Mouse (Mus musculus): ENCODE results near the gene Xrra1. TPM values are rescaled to one million over a fixed set of nuclear protein-coding genes. Genes with fewer than 3 reads are reported as not detected.
A peak's percentile ranks its signal among the peaks of the same experiment; 100 is the strongest.

Xrra1 gene
- polyA plus RNA-seq, 1 experiment from 2014 or later = 0.51 TPM

GRCm38 (mm10) chr7:99911038-99911437 lies 52.1 kb downstream of the Xrra1 start:
- H3K36me3 ChIP-seq = no peaks in the 10 kb centered on the region
- H3K27me3 ChIP-seq = peaks cover 6% of the 10 kb centered on the region; the same call in 1 of the 2 replicates
- no peak overlapping the region for H3K27ac ChIP-seq
- ATAC-seq (ENCODE audit: low FRiP score) = no peak
- WGBS = 84% methylated on average over 5 of the region's 5 CpGs
- H3K4me2 ChIP-seq = no peak overlapping the region
- H3K4me1 ChIP-seq (replicated peaks) = 0 out of 2 replicates have a peak, but pooled peaks cover 5% of the 10 kb centered on the region
- H3K9me3 ChIP-seq = no peaks in the 10 kb centered on the region; the same call in 1 of the 2 replicates
- H3K4me3 ChIP-seq = no peak overlapping the region
- no peak overlapping the region for H3K9ac ChIP-seq

DNA sequence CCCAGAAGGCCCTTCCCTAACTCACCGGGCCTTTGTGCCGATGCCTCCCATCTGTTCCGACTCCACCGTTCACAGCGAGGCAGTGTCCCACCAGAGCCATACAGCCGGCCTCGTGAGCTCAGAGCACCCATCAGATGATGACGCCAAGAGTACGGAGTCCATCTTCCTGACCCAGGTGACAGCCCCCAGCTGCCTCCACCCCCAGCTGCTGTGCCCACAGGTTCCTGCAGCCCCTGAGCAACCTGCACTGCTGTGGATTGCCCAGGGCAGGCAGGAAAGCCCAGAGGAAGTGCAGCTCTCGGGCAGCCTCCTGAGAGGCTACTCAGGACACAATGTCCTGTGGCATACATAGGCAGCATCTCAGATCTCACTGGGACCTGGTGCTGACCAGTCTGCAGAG lies 55.4 kb downstream of the Xrra1 start:
- no peak overlapping the region for H3K4me3 ChIP-seq
- H3K9me3 ChIP-seq = no peaks in the 10 kb centered on the region; the same call in 1 of the 2 replicates
- no peak overlapping the region for H3K9ac ChIP-seq
- H3K4me1 ChIP-seq (replicated peaks) = peaks cover 24% of the 10 kb centered on the region
- 88% methylated on average over 10 of the region's 10 CpGs for WGBS
- no peak overlapping the region for H3K4me2 ChIP-seq
- peaks cover 5% of the 10 kb centered on the region; the same call in 1 of the 2 replicates for H3K36me3 ChIP-seq
- H3K27me3 ChIP-seq = peaks cover 38% of the 10 kb centered on the region
- no peak for ATAC-seq (ENCODE audit: low FRiP score)
- no peak overlapping the region for H3K27ac ChIP-seq

GRCm38 (mm10) chr7:99915511-99915910 lies 56.6 kb downstream of the Xrra1 start:
- H3K4me3 ChIP-seq = no peak overlapping the region
- peaks cover 14% of the 10 kb centered on the region for H3K36me3 ChIP-seq
- WGBS = 89% methylated on average over 2 of the region's 2 CpGs
- H3K27me3 ChIP-seq = peaks cover 42% of the 10 kb centered on the region
- ATAC-seq (ENCODE audit: low FRiP score) = no peak
- no peak overlapping the region for H3K4me2 ChIP-seq
- no peak overlapping the region for H3K27ac ChIP-seq
- H3K9me3 ChIP-seq = no peaks in the 10 kb centered on the region; the same call in 1 of the 2 replicates
- peaks cover 24% of the 10 kb centered on the region for H3K4me1 ChIP-seq (replicated peaks)
- no peak overlapping the region for H3K9ac ChIP-seq

- Histone ChIP-seq H3K4me3 (peak overlapping the region; percentile 32), H3K27me3 (peaks cover 42% of the 10 kb centered on the region), H3K9me3 (no peaks in the 10 kb centered on the region), H3K27ac (no peak overlapping the region), H3K4me2 (peak overlapping the region; percentile 67), H3K4me1 (replicated peaks) (peaks cover 24% of the 10 kb centered on the region), H3K36me3 (peaks cover 19% of the 10 kb centered on the region), H3K9ac (peak overlapping the region; percentile 66)
- ATAC-seq (ENCODE audit: low FRiP score) = peak; percentile 62
- 7% methylated on average over 22 of the region's 22 CpGs for WGBS
These were observed 57.9 kb downstream of the Xrra1 start for GRCm38 (mm10) chr7:99916741-99917319.

GRCm38 (mm10) chr7:99917320-99917844 lies 58.5 kb downstream of the Xrra1 start:
- Histone ChIP-seq H3K27ac (no peak overlapping the region), H3K27me3 (peaks cover 42% of the 10 kb centered on the region), H3K36me3 (peaks cover 22% of the 10 kb centered on the region), H3K4me2 (peak overlapping the region; percentile 67), H3K4me3 (peak overlapping the region; percentile 32), H3K4me1 (replicated peaks) (peaks cover 24% of the 10 kb centered on the region), H3K9me3 (no peaks in the 10 kb centered on the region), H3K9ac (peak overlapping the region; percentile 66)
- WGBS = 1% methylated on average over 36 of the region's 36 CpGs
- peak; percentile 75 for ATAC-seq (ENCODE audit: low FRiP score)

GRCm38 (mm10) chr7:99919164-99919563 lies 60.2 kb downstream of the Xrra1 start:
- Histone ChIP-seq H3K4me2 (no peak overlapping the region), H3K36me3 (peaks cover 38% of the 10 kb centered on the region), H3K27me3 (peaks cover 42% of the 10 kb centered on the region), H3K9me3 (no peaks in the 10 kb centered on the region), H3K4me3 (no peak overlapping the region), H3K9ac (no peak overlapping the region), H3K4me1 (replicated peaks) (peaks cover 19% of the 10 kb centered on the region), H3K27ac (no peak overlapping the region)
- WGBS = 94% methylated on average over 2 of the region's 2 CpGs
- ATAC-seq (ENCODE audit: low FRiP score) = no peak

DNA sequence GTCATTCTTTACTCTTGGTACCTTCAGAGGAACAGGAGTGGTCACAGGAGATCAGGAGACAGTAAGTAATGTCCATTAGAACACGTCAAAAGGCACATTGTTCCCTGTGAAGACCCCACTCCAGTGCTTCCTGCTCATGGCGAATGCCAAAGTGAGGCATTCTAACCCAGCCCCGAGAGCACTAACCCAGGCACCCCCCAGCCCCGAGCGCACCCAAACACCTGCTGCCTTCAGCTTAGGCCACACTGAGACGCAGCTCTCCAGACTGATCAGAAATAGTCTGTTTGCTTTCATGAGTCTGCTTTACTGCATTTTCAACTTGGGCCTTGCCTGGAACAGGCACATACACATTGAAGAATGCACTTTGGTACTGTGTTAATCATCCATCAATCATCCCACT lies 61.1 kb downstream of the Xrra1 start:
- peaks cover 42% of the 10 kb centered on the region for H3K27me3 ChIP-seq
- H3K27ac ChIP-seq = no peak overlapping the region
- H3K36me3 ChIP-seq = peaks cover 46% of the 10 kb centered on the region
- H3K9ac ChIP-seq = no peak overlapping the region
- H3K4me3 ChIP-seq = no peak overlapping the region
- no peak for ATAC-seq (ENCODE audit: low FRiP score)
- no peaks in the 10 kb centered on the region for H3K9me3 ChIP-seq
- H3K4me2 ChIP-seq = no peak overlapping the region
- peaks cover 19% of the 10 kb centered on the region for H3K4me1 ChIP-seq (replicated peaks)
- 93% methylated on average over 6 of the region's 6 CpGs for WGBS

DNA sequence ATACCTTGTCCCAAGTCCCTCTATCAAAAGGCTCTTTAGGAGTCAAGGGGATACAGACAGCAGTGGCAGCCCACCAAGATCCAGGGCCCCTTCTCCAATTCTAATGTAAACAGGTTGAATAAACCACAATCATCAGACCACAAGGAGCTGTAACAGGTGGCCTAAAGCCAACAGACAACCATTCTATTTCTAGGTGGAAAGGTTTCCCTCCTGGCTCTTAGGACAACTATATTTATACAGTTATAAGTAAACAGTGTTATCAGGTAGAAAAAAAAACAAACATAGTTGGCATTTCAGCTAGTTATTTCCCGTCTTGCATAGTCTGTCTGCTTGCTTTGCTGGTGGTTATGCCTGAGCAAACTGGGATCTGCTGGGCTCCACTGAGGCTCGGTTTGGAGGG lies 61.5 kb downstream of the Xrra1 start:
- Histone ChIP-seq H3K9ac (no peak overlapping the region), H3K27ac (no peak overlapping the region), H3K27me3 (peaks cover 41% of the 10 kb centered on the region), H3K36me3 (peaks cover 50% of the 10 kb centered on the region), H3K9me3 (no peaks in the 10 kb centered on the region), H3K4me1 (replicated peaks) (peaks cover 19% of the 10 kb centered on the region), H3K4me3 (no peak overlapping the region), H3K4me2 (no peak overlapping the region)
- no peak for ATAC-seq (ENCODE audit: low FRiP score)
- 82% methylated on average over 2 of the region's 2 CpGs for WGBS

DNA sequence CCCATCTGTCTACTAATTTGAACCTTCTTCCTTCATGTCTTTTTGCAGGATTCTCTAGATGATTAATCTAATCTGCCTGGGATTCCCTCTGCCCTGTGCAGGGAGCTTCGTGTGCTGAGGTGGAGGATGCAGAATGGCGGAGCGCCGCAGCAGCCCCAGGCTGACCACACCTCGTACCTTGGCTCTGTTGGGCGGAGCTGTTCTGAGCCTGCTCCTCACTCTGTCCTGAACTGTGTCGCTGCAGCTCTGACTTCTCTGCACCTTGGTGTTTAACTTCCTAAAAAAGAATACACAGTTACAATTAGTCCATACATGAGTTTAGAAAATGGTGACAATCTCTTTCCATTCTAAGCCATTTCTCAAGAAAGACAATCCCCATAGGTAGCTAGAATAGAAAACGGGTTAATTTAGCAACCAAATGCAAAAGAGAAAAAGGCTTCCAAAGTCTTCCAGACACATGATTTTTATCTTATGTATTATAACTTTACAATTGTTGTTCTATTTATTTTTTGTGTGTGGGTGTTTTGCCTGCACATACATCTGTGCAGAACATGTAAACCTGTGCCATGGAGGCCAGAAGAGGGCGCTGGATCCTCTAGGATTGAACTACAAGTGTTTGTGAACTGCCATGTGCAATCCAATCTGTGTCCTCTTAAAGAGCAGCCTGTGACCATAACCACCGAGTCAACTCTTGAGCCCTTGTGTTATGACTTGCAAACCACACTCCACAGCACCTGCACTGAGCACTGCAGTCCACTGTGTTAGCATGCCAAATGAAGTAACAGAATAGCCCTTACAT lies 68.2 kb downstream of the Xrra1 start:
- WGBS = 80% methylated on average over 10 of the region's 10 CpGs
- Histone ChIP-seq H3K9me3 (no peaks in the 10 kb centered on the region), H3K4me1 (replicated peaks) (no peaks in the 10 kb centered on the region), H3K36me3 (peaks cover 56% of the 10 kb centered on the region), H3K9ac (no peak overlapping the region), H3K27me3 (no peaks in the 10 kb centered on the region), H3K4me2 (no peak overlapping the region), H3K4me3 (no peak overlapping the region), H3K27ac (no peak overlapping the region)
- no peak for ATAC-seq (ENCODE audit: low FRiP score)

DNA sequence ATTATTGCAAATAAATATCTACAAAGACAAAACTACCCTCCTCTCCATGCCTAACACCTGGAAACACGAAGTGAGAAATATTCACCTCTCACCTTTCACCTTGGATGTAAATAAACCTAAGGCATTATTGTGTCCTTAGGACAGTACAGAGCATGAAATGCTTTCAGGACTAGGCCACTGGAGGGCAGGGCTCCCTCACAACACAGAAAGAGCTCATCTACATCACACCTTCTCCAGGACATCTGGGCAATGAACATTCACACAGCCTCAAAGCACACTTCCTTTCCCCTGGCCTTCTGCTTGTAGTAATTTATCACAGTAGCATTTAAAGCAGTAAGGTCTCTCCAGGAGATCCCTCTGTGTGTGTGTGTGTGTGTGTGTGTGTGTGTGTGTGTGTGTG lies 76.8 kb downstream of the Xrra1 start:
- Histone ChIP-seq H3K4me2 (no peak overlapping the region), H3K9ac (no peak overlapping the region), H3K9me3 (no peaks in the 10 kb centered on the region), H3K4me1 (replicated peaks) (no peaks in the 10 kb centered on the region), H3K4me3 (no peak overlapping the region), H3K36me3 (peaks cover 52% of the 10 kb centered on the region), H3K27me3 (no peaks in the 10 kb centered on the region), H3K27ac (no peak overlapping the region)
- WGBS = 93% methylated on average over 1 of the region's 1 CpGs
- no peak for ATAC-seq (ENCODE audit: low FRiP score)

DNA sequence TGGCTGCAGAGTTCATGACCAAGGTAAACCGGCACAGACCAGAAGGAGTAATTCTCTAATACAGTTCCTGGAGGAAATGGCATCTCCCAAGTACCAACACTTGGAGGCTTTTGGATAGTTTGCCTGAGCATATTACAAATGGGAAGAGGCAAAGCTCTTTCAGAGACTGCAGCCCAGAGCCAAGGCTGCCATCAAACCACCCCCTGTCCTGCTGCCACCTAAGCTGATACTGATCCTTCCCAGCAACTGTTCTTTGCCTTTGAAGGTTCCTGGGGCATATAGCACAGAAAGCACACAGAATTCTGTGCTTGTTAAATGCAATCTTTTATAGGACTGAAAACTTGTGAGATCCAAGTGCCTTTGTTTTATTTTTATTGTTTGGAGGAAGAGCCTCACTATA lies 81.8 kb downstream of the Xrra1 start:
- H3K36me3 ChIP-seq = peaks cover 62% of the 10 kb centered on the region

DNA sequence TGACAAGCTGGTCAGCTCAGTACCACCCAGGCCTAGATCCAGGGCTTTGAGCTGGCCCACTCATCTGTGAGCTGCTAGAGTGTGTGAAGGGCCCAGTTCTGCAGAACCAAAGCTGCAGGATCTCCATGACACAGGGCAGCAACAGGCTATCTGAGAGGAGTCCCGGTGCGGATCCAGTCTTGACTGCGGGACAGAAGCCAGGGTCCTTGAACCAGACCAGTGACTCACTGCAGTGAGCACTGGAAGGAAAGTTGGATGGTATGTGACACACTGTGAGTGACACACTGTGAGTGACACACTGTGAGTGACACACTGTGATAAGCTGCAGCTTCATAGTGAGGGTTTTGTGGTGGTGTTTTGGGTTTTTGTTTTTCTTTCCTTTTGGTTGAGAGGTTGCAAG lies 85.6 kb downstream of the Xrra1 start:
- WGBS = 97% methylated on average over 3 of the region's 3 CpGs
- no peak overlapping the region for H3K9ac ChIP-seq
- no peak overlapping the region for H3K27ac ChIP-seq
- H3K9me3 ChIP-seq = no peaks in the 10 kb centered on the region
- peaks cover 75% of the 10 kb centered on the region for H3K36me3 ChIP-seq
- no peak overlapping the region for H3K4me3 ChIP-seq
- no peaks in the 10 kb centered on the region for H3K27me3 ChIP-seq
- no peak for ATAC-seq (ENCODE audit: low FRiP score)
- H3K4me1 ChIP-seq (replicated peaks) = no peaks in the 10 kb centered on the region
- H3K4me2 ChIP-seq = no peak overlapping the region

More for the DNA sequence above, 81.8 kb downstream of the Xrra1 start:
- no peak overlapping the region for H3K27ac ChIP-seq
- no peak for ATAC-seq (ENCODE audit: low FRiP score)
- no peak overlapping the region for H3K9ac ChIP-seq
- no peaks in the 10 kb centered on the region for H3K4me1 ChIP-seq (replicated peaks)
- H3K27me3 ChIP-seq = no peaks in the 10 kb centered on the region
- no peak overlapping the region for H3K4me2 ChIP-seq
- no peaks in the 10 kb centered on the region for H3K9me3 ChIP-seq
- 100% methylated on average over 1 of the region's 1 CpGs for WGBS
- no peak overlapping the region for H3K4me3 ChIP-seq
